ENCODE assay signal across 9 mouse cellular contexts in the genomic region with DNA sequence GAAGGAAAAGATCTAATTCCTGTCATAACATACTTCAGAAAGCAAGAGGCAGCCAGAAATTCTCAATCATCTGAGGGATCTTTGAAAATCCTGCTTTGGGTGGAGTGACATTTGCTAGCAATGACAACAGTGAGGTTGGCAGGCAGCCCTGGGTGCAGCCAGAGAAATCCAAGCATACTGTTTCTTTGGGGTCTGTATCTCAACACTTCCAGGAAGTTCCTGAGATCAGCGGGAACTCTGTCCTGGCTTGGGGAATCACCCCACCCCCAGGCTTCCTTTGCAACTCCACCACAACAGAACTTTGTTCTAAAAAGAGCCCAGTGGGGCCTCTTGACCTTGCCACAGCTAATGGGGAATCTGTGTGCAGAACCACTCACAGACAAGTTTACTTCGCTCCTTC.
DNase-seq lines count a peak whose midpoint lies in the region; ATAC-seq and TF ChIP-seq lines count a peak whose summit lies in the region.
"Had no signal": no experiment of that assay in that cellular context is flagged by ENCODE, and none has a peak within 500 bp of the region (broad histone marks: within the 10 kb centered on the region; RNA-seq: fewer than 3 reads in every experiment).

No protein-coding gene starts in this region.

- no peak for ATAC-seq in frontal cortex, adult (ENCODE audit: low TSS enrichment)
- ATAC-seq in neural tube, embryonic 15.5 days (ENCODE audit: low FRiP score): no peak
- ATAC-seq in liver, postnatal 0 days: no peak

- H3K27ac ChIP-seq in embryonic fibroblast, embryonic 13.5 days (ENCODE audit: insufficient read depth, low read length): peak overlapping the region; percentile 39; the same call in 1 of the 2 replicates
- H3K27ac ChIP-seq in kidney, adult 2 months (ENCODE audit: insufficient read depth, low read depth, low read length): peak overlapping the region; percentile 16; the same call in 1 of the 2 replicates
- 0 out of 2 replicates have a peak overlapping the region, but pooled peaks have one; percentile 37 for H3K27ac ChIP-seq in neural tube, embryonic 15.5 days (replicated peaks)
- no peak overlapping the region for H3K27ac ChIP-seq in liver, postnatal 0 days (ENCODE audit: low read depth)
- H3K27ac ChIP-seq: limb, embryonic 12.5 days had no signal

- TF ChIP-seq CTCF in embryonic fibroblast, embryonic 13.5 days (IDR thresholded peaks at IDR 0.05; ENCODE audit: borderline replicate concordance, insufficient read depth, low read length): no peak
- no peak for TF ChIP-seq CTCF in kidney, adult 2 months (conservative IDR thresholded peaks at IDR 0.05; ENCODE audit: insufficient read depth, insufficient read length, low read depth, low read length)
- TF ChIP-seq CTCF in liver, postnatal 0 days (IDR thresholded peaks at IDR 0.05; ENCODE audit: low read depth): no peak

- peak; percentile 11 to 17 for DNase-seq in frontal cortex, postnatal 10 days (ENCODE audit: low spot score in 2 of 2)
- DNase-seq in ZHBTc4 (ENCODE audit: low read depth, low spot score): peak; percentile 34
- peak; percentile 81 for DNase-seq in kidney, adult 2 months
- DNase-seq in liver, postnatal 0 days: no peak
- no peak for DNase-seq in ovary, postnatal 36 days (ENCODE audit: low spot score)

- H3K9ac ChIP-seq in neural tube, embryonic 15.5 days (replicated peaks): no peak overlapping the region
- H3K9ac ChIP-seq in liver, postnatal 0 days (replicated peaks): no peak overlapping the region
- H3K9ac ChIP-seq: limb, embryonic 12.5 days had no signal

- H3K4me3 ChIP-seq in embryonic fibroblast, embryonic 13.5 days (ENCODE audit: insufficient read depth, low read length): no peak overlapping the region
- no peak overlapping the region for H3K4me3 ChIP-seq in kidney, adult 2 months (ENCODE audit: insufficient read depth, low read depth, low read length)
- H3K4me3 ChIP-seq in neural tube, embryonic 15.5 days (replicated peaks): no peak overlapping the region
- no peak overlapping the region for H3K4me3 ChIP-seq in liver, postnatal 0 days (ENCODE audit: low read depth, low read length)
- H3K4me3 ChIP-seq: limb, embryonic 12.5 days had no signal

- no peaks in the 10 kb centered on the region for H3K36me3 ChIP-seq in kidney, adult 2 months (ENCODE audit: control insufficient read depth, insufficient read depth, low read length)
- H3K36me3 ChIP-seq in neural tube, embryonic 15.5 days: no peaks in the 10 kb centered on the region
- no peaks in the 10 kb centered on the region for H3K36me3 ChIP-seq in liver, postnatal 0 days (replicated peaks; ENCODE audit: insufficient read depth, low read length)
- H3K36me3 ChIP-seq: limb, embryonic 12.5 days had no signal

- H3K27me3 ChIP-seq in kidney, adult 2 months (replicated peaks; ENCODE audit: control insufficient read depth, insufficient read depth, low read length): no peaks in the 10 kb centered on the region
- no peaks in the 10 kb centered on the region for H3K27me3 ChIP-seq in neural tube, embryonic 15.5 days (replicated peaks)
- no peaks in the 10 kb centered on the region for H3K27me3 ChIP-seq in liver, postnatal 0 days (ENCODE audit: insufficient read depth, low read length)
- H3K27me3 ChIP-seq: limb, embryonic 12.5 days had no signal

- WGBS in kidney, adult 2 months: 35% methylated on average over 2 of the region's 2 CpGs
- 66% methylated on average over 2 of the region's 2 CpGs for WGBS in neural tube, embryonic 15.5 days
- 43% methylated on average over 2 of the region's 2 CpGs for WGBS in liver, postnatal 0 days (ENCODE audit: insufficient replicate concordance)

- no peaks in the 10 kb centered on the region for H3K4me1 ChIP-seq in embryonic fibroblast, embryonic 13.5 days (ENCODE audit: control insufficient read depth, insufficient read depth, low read length)
- H3K4me1 ChIP-seq in kidney, adult 2 months (ENCODE audit: control insufficient read depth, insufficient read depth, low read length): 0 out of 2 replicates have a peak, but pooled peaks cover 4% of the 10 kb centered on the region
- no peaks in the 10 kb centered on the region for H3K4me1 ChIP-seq in neural tube, embryonic 15.5 days
- no peaks in the 10 kb centered on the region for H3K4me1 ChIP-seq in liver, postnatal 0 days (ENCODE audit: insufficient read depth)

- H3K9me3 ChIP-seq in neural tube, embryonic 15.5 days (replicated peaks): no peaks in the 10 kb centered on the region
- H3K9me3 ChIP-seq in liver, postnatal 0 days (ENCODE audit: low read length): no peaks in the 10 kb centered on the region
- H3K9me3 ChIP-seq: limb, embryonic 12.5 days had no signal

- H3K4me2 ChIP-seq in neural tube, embryonic 15.5 days: no peak overlapping the region
- no peak overlapping the region for H3K4me2 ChIP-seq in liver, postnatal 0 days (ENCODE audit: low read depth, low read length)
- H3K4me2 ChIP-seq: limb, embryonic 12.5 days had no signal

- no peak for TF ChIP-seq POLR2A in embryonic fibroblast, embryonic 13.5 days (IDR thresholded peaks at IDR 0.05; ENCODE audit: low read depth, low read length)
- TF ChIP-seq POLR2A in kidney, adult 2 months (IDR thresholded peaks at IDR 0.05; ENCODE audit: low read depth, low read length): no peak

- no peak for TF ChIP-seq EP300 in liver, postnatal 0 days (IDR thresholded peaks at IDR 0.05; ENCODE audit: low read depth)

Comparison
In these comparisons a context has a peak if more than half of its experiments do, and no peak if none do; other contexts are left out.
1. DNase-seq: peak in frontal cortex, postnatal 10 days (2 of 2), ZHBTc4 (single experiment) and kidney, adult 2 months (single experiment); none in liver, postnatal 0 days (single experiment) and ovary, postnatal 36 days (single experiment).